Comparison of ENCODE assay signal across 7 mouse cellular contexts in genomic region chr19:42631541-42631961, GRCm38 (mm10). TPM values are rescaled to one million over a fixed set of nuclear protein-coding genes. Genes with fewer than 3 reads are reported as not detected.
DNase-seq lines count a peak whose midpoint lies in the region; ATAC-seq and TF ChIP-seq lines count a peak whose summit lies in the region.

No protein-coding gene starts in this region.

- no peak overlapping the region for H3K4me3 ChIP-seq in C2C12 (ENCODE audit: insufficient read depth, poor library complexity, severe bottlenecking)
- peak overlapping the region; percentile 37 for H3K4me3 ChIP-seq in heart, embryonic 10.5 days
- H3K4me3 ChIP-seq in midbrain, embryonic 16.5 days (ENCODE audit: low read depth, low read length): no peak overlapping the region
- H3K4me3 ChIP-seq in thymus, adult 2 months (ENCODE audit: control insufficient read depth, insufficient read depth, low read length): no peak overlapping the region

- H3K79me2 ChIP-seq in C2C12 (ENCODE audit: control insufficient read depth, insufficient read depth): no peaks in the 10 kb centered on the region

- no peak for ATAC-seq in midbrain, embryonic 16.5 days

- 5% methylated on average over 8 of the region's 8 CpGs for WGBS in heart, embryonic 10.5 days
- 26% methylated on average over 8 of the region's 8 CpGs for WGBS in midbrain, embryonic 16.5 days
- 14% methylated on average over 8 of the region's 8 CpGs for WGBS in thymus, adult 2 months

- no peaks in the 10 kb centered on the region for H3K9me3 ChIP-seq in heart, embryonic 10.5 days
- no peaks in the 10 kb centered on the region for H3K9me3 ChIP-seq in midbrain, embryonic 16.5 days (replicated peaks; ENCODE audit: control insufficient read depth, low read length, poor library complexity, severe bottlenecking)

- 0 out of 2 replicates have a peak overlapping the region, but pooled peaks have one; percentile 22 for H3K27ac ChIP-seq in heart, embryonic 10.5 days
- no peak overlapping the region for H3K27ac ChIP-seq in midbrain, embryonic 16.5 days (ENCODE audit: low read length)
- no peak overlapping the region for H3K27ac ChIP-seq in thymus, adult 2 months (ENCODE audit: control insufficient read depth, insufficient read depth, low read length)

- no peak for TF ChIP-seq CTCF in C2C12 (IDR thresholded peaks at IDR 0.05; ENCODE audit: control insufficient read depth, insufficient read depth, insufficient read length)
- no peak for TF ChIP-seq CTCF in thymus, adult 2 months (IDR thresholded peaks at IDR 0.05; ENCODE audit: borderline replicate concordance, control insufficient read depth, extremely low read depth, insufficient read depth, low read length, poor library complexity)

- H3K4me2 ChIP-seq in midbrain, embryonic 16.5 days (ENCODE audit: low read length): peak overlapping the region; percentile 13; the same call in 1 of the 2 replicates

- no peaks in the 10 kb centered on the region for H3K36me3 ChIP-seq in C2C12 (ENCODE audit: control insufficient read depth, insufficient read depth)
- H3K36me3 ChIP-seq in heart, embryonic 10.5 days: no peaks in the 10 kb centered on the region
- no peaks in the 10 kb centered on the region for H3K36me3 ChIP-seq in midbrain, embryonic 16.5 days (ENCODE audit: control insufficient read depth, insufficient read depth, low read length)
- no peaks in the 10 kb centered on the region for H3K36me3 ChIP-seq in thymus, adult 2 months (ENCODE audit: control insufficient read depth, insufficient read depth, low read length)

- H3K79me3 ChIP-seq in C2C12 (ENCODE audit: low read depth): no peaks in the 10 kb centered on the region

- TF ChIP-seq POLR2A in thymus, adult 2 months (IDR thresholded peaks at IDR 0.05; ENCODE audit: control insufficient read depth, extremely low read depth, insufficient read depth, low read length, poor library complexity): no peak

- DNase-seq in adrenal gland, postnatal 14 days: peak; percentile 43
- peak; percentile 74 for DNase-seq in heart, embryonic 10.5 days (ENCODE audit: low spot score)
- peak; percentile 75 for DNase-seq in kidney, postnatal 14 days
- no peak for DNase-seq in thymus, adult 2 months
- no peak for DNase-seq in thymus, adult 18-20 months

- H3ac ChIP-seq in C2C12 (ENCODE audit: control insufficient read depth, insufficient read length, low read depth): no peak overlapping the region

- H3K9ac ChIP-seq in midbrain, embryonic 16.5 days (ENCODE audit: low read depth, low read length): no peak overlapping the region

- H3K27me3 ChIP-seq in C2C12 (ENCODE audit: control insufficient read depth, insufficient read depth, insufficient read length): no peaks in the 10 kb centered on the region
- peaks cover 15% of the 10 kb centered on the region; the same call in 1 of the 2 replicates for H3K27me3 ChIP-seq in heart, embryonic 10.5 days (ENCODE audit: insufficient read depth, poor library complexity, severe bottlenecking)
- H3K27me3 ChIP-seq in midbrain, embryonic 16.5 days (ENCODE audit: control insufficient read depth, insufficient read depth, low read depth, low read length): no peaks in the 10 kb centered on the region
- no peaks in the 10 kb centered on the region for H3K27me3 ChIP-seq in thymus, adult 2 months (ENCODE audit: control insufficient read depth, insufficient read depth, low read length)

- peaks cover 13% of the 10 kb centered on the region for H3K4me1 ChIP-seq in heart, embryonic 10.5 days
- H3K4me1 ChIP-seq in midbrain, embryonic 16.5 days (ENCODE audit: control insufficient read depth, insufficient read depth, low read length): peaks cover 2% of the 10 kb centered on the region; the same call in 1 of the 2 replicates
- no peaks in the 10 kb centered on the region for H3K4me1 ChIP-seq in thymus, adult 2 months (replicated peaks; ENCODE audit: control insufficient read depth, insufficient read depth, low read length)

TF ChIP-seq in C2C12, 6 proteins besides CTCF, POLR2A, EP300 and RAD21:
- TF ChIP-seq CEBPB (IDR thresholded peaks at IDR 0.05; ENCODE audit: low read depth) (peak; percentile 47), MYOG (IDR thresholded peaks at IDR 0.05; ENCODE audit: control insufficient read depth, extremely low read depth, insufficient read length) (no peak), FOSL1 (IDR thresholded peaks at IDR 0.05; ENCODE audit: insufficient read depth, low read length, poor library complexity, severe bottlenecking) (no peak), MYOD1 (IDR thresholded peaks at IDR 0.05; ENCODE audit: control insufficient read depth, insufficient read length, low read depth) (peak; percentile 28), MAX (IDR thresholded peaks at IDR 0.05) (no peak), USF1 (IDR thresholded peaks at IDR 0.05; ENCODE audit: low read depth) (no peak)

RNA-seq across cellular contexts. Expression of gene Loxl4, which starts 18.9 kb away (rescaled TPM):
- 4.8 TPM for polyA plus RNA-seq in C2C12 (2012; fragmentation: generic; extraction: Trizol)
- 1.8 and 1.9 TPM in 2 replicates for total RNA-seq in adrenal gland, postnatal 14 days (2021)
- polyA plus RNA-seq in heart, embryonic 10.5 days (2016; fragmentation: Nextera tagmentation; extraction: Ambion mirVana): 0.04 and 0.10 TPM in 2 replicates
- 0.13 and 0.17 TPM in 2 replicates for polyA plus RNA-seq in midbrain, embryonic 16.5 days (2015; fragmentation: Nextera tagmentation; extraction: Ambion mirVana)
- 0.66 and 0.89 TPM in 2 replicates for polyA plus RNA-seq in thymus, adult 2 months (2012; rRNA removed)

Comparison
In these comparisons a context has a peak if more than half of its experiments do, and no peak if none do; other contexts are left out.
1. DNase-seq: peak in adrenal gland, postnatal 14 days (single experiment), heart, embryonic 10.5 days (single experiment) and kidney, postnatal 14 days (single experiment); none in thymus, adult 2 months (single experiment) and thymus, adult 18-20 months (0 of 2).